Mouse (Mus musculus): Measurements from ENCODE around the gene Polr2f. TPM values are rescaled to one million over a fixed set of nuclear protein-coding genes. Genes with fewer than 3 reads are reported as not detected.
A peak's percentile ranks its signal among the peaks of the same experiment; 100 is the strongest.

The Polr2f gene
- polyA plus RNA-seq, 1 experiment: 20.3 TPM

DNA sequence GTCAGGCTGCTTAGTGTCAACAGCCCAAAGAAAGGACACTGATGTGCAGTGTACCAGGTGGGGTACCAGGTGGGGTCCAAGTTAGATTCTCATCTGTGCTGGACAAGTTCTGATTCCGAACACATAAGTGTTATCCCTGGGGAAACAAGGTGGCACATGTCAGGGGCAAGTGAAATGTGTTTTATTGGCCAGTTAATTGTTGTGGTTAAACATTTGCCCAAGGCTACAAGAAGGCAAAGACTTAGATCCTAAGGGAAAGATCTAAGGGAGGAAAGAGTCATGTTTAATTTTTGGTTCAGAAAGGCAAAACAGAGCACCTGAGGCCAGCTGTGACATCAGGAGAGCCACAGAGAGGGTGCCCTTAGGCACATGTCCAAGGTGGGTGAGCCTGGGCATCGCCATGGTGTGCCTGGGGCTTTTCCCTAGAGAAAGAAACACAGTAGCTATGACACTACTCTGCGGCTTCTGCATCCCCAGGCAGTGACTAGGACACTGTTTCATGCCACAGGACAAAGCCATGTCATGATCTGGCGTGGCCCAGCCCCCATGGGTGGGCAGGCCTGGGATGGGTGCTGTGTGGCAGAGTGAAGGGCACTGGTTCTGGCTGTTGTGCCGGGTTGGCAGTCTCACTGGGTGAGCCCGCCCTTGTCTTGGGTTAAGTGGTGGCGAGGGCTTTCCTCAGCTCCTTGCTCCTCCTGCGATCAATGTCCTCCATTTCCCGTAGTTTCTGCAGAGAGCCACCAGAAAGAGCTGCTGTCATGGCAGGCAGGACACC lies 6.1 kb upstream of the Polr2f start:
- no peak for DNase-seq (ENCODE audit: low read depth in 1 of 2, low spot score in 2 of 2)
- 91% methylated on average over 9 of the region's 9 CpGs for WGBS
- TF ChIP-seq POLR2A (IDR thresholded peaks at IDR 0.05; ENCODE audit: low read depth, low read length): no peak
- no peak for TF ChIP-seq CTCF (IDR thresholded peaks at IDR 0.05; ENCODE audit: extremely low read depth, insufficient read depth, insufficient read length, insufficient replicate concordance)

DNA sequence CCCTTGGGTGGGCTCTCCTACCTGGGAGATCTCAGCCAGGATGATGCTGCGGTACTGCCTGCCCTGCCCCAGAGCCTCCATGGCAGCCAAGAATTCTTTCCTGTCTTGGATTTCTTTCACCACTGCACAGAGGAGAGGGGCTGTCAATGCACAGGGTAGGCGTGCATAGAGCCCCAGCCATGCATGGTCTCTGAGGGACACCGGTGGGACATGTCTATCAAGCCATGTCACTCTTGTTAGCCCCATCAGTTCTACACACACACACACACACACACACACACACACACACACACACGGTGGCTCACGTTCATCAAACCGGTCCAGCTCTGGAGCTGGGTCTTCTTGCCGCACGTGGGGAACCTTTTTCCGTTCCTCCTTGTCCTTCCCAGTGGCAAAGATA lies 5.5 kb upstream of the Polr2f start:
- Histone ChIP-seq H3K27ac (ENCODE audit: insufficient read depth, low read length) (no peak overlapping the region), H3K4me1 (ENCODE audit: control insufficient read depth, insufficient read depth, insufficient read length) (no peaks in the 10 kb centered on the region), H3K4me3 (ENCODE audit: extremely low read depth, insufficient read depth, insufficient read length) (no peak overlapping the region), H3K36me3 (ENCODE audit: control insufficient read depth, insufficient read depth, low read length) (peaks cover 25% of the 10 kb centered on the region), H3K27me3 (ENCODE audit: control insufficient read depth, insufficient read depth, low read length) (no peaks in the 10 kb centered on the region)
- 81% methylated on average over 9 of the region's 9 CpGs for WGBS
- DNase-seq (ENCODE audit: low read depth in 1 of 2, low spot score in 2 of 2): no peak
- TF ChIP-seq CTCF (IDR thresholded peaks at IDR 0.05; ENCODE audit: extremely low read depth, insufficient read depth, insufficient read length, insufficient replicate concordance): no peak

More for the DNA sequence above, 6.1 kb upstream of the Polr2f start:
- H3K4me1 ChIP-seq (ENCODE audit: control insufficient read depth, insufficient read depth, insufficient read length): no peaks in the 10 kb centered on the region
- no peak overlapping the region for H3K27ac ChIP-seq (ENCODE audit: insufficient read depth, low read length)
- H3K4me3 ChIP-seq (ENCODE audit: extremely low read depth, insufficient read depth, insufficient read length): no peak overlapping the region
- H3K36me3 ChIP-seq (ENCODE audit: control insufficient read depth, insufficient read depth, low read length): peaks cover 29% of the 10 kb centered on the region
- no peaks in the 10 kb centered on the region for H3K27me3 ChIP-seq (ENCODE audit: control insufficient read depth, insufficient read depth, low read length)

DNA sequence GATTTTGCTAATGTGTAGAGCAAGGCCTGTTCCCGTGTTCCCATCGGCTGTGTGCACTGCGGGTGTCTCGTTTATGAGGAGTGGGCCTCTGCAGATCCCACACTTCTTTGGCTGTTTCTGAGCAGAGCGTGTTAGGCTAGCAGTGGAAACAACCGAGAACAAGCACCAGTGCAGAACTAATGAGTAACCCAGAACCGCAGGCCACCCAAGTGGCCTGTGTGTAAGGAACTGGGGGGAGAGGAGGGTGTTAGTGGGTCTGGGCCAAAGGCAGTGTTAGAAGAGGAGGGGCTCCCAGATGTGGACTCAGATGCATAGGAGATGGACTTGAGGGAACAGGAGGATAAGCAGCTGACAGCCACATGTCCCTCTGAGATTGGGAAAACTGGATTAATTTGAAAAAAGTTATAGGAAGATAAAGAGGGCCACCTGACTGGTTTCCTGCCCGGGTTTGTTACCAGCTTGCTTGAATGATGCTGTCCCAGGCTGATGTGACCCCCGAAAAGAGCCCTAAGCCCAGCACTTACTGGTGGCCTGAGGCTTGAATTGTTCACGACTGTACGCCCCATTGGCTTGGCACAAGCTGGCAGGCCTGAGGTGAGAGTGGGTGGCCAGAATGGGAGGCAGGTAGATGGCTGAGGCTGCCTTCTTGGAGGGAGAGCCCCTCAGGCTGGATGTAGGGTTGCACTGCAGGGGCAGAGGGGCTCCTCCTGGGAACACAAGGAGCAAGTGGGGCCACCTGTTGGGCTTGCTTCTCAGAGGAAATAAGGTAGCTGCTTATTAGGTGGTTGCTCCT lies 4.8 kb upstream of the Polr2f start:
- H3K27me3 ChIP-seq (ENCODE audit: control insufficient read depth, insufficient read depth, low read length): no peaks in the 10 kb centered on the region
- 78% methylated on average over 11 of the region's 11 CpGs for WGBS

GRCm38 (mm10) chr15:79139640-79140039 lies 1.2 kb upstream of the Polr2f start:
- Histone ChIP-seq H3K36me3 (ENCODE audit: control insufficient read depth, insufficient read depth, low read length) (peaks cover 2% of the 10 kb centered on the region; the same call in 1 of the 2 replicates), H3K4me1 (ENCODE audit: control insufficient read depth, insufficient read depth, insufficient read length) (no peaks in the 10 kb centered on the region), H3K27me3 (ENCODE audit: control insufficient read depth, insufficient read depth, low read length) (no peaks in the 10 kb centered on the region), H3K27ac (ENCODE audit: insufficient read depth, low read length) (no peak overlapping the region), H3K4me3 (ENCODE audit: extremely low read depth, insufficient read depth, insufficient read length) (no peak overlapping the region)
- TF ChIP-seq POLR2A (IDR thresholded peaks at IDR 0.05; ENCODE audit: low read depth, low read length) (no peak), CTCF (IDR thresholded peaks at IDR 0.05; ENCODE audit: extremely low read depth, insufficient read depth, insufficient read length, insufficient replicate concordance) (no peak; the same call in 1 of the 2 replicates)
- WGBS: 58% methylated on average over 10 of the region's 10 CpGs
- no peak for DNase-seq (ENCODE audit: low read depth in 1 of 2, low spot score in 2 of 2)

More for the DNA sequence above, 4.8 kb upstream of the Polr2f start:
- H3K4me1 ChIP-seq (ENCODE audit: control insufficient read depth, insufficient read depth, insufficient read length): no peaks in the 10 kb centered on the region
- no peak overlapping the region for H3K4me3 ChIP-seq (ENCODE audit: extremely low read depth, insufficient read depth, insufficient read length)
- H3K36me3 ChIP-seq (ENCODE audit: control insufficient read depth, insufficient read depth, low read length): peaks cover 20% of the 10 kb centered on the region
- no peak overlapping the region for H3K27ac ChIP-seq (ENCODE audit: insufficient read depth, low read length)
- DNase-seq (ENCODE audit: low read depth in 1 of 2, low spot score in 2 of 2): no peak
- TF ChIP-seq POLR2A (IDR thresholded peaks at IDR 0.05; ENCODE audit: low read depth, low read length) (no peak), CTCF (IDR thresholded peaks at IDR 0.05; ENCODE audit: extremely low read depth, insufficient read depth, insufficient read length, insufficient replicate concordance) (no peak)

DNA sequence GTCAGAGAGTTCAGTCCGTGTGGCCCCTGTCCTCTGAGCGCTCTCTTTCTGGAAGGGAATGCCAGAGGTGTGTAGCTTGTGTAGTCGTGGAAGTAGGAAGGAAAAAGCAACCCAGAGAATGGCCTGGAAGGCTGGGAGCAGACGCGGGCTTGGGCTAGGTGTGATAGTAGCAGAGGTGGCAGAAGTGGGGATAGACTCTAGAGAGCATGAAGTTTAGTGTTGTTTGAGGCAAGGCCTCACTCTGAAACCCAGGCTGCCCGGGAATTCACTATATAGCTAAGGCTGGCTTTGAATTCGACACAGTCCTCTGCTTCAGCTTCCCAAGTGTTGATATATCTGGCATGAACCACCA lies 733 bp downstream of the Polr2f start:
- WGBS: under 1% methylated on average over 7 of the region's 7 CpGs
- Histone ChIP-seq H3K36me3 (ENCODE audit: control insufficient read depth, insufficient read depth, low read length) (peaks cover 10% of the 10 kb centered on the region), H3K4me3 (ENCODE audit: extremely low read depth, insufficient read depth, insufficient read length) (peak overlapping the region; percentile 97), H3K27ac (ENCODE audit: insufficient read depth, low read length) (no peak overlapping the region), H3K4me1 (ENCODE audit: control insufficient read depth, insufficient read depth, insufficient read length) (no peaks in the 10 kb centered on the region), H3K27me3 (ENCODE audit: control insufficient read depth, insufficient read depth, low read length) (no peaks in the 10 kb centered on the region)
- no peak for DNase-seq (ENCODE audit: low read depth in 1 of 2, low spot score in 2 of 2)
- TF ChIP-seq POLR2A (IDR thresholded peaks at IDR 0.05; ENCODE audit: low read depth, low read length) (no peak), CTCF (IDR thresholded peaks at IDR 0.05; ENCODE audit: extremely low read depth, insufficient read depth, insufficient read length, insufficient replicate concordance) (no peak)

GRCm38 (mm10) chr15:79143316-79143715 lies 2.5 kb downstream of the Polr2f start:
- Histone ChIP-seq H3K4me3 (ENCODE audit: extremely low read depth, insufficient read depth, insufficient read length) (no peak overlapping the region), H3K4me1 (ENCODE audit: control insufficient read depth, insufficient read depth, insufficient read length) (no peaks in the 10 kb centered on the region), H3K36me3 (ENCODE audit: control insufficient read depth, insufficient read depth, low read length) (peaks cover 18% of the 10 kb centered on the region), H3K27ac (ENCODE audit: insufficient read depth, low read length) (no peak overlapping the region), H3K27me3 (ENCODE audit: control insufficient read depth, insufficient read depth, low read length) (no peaks in the 10 kb centered on the region)
- TF ChIP-seq CTCF (IDR thresholded peaks at IDR 0.05; ENCODE audit: extremely low read depth, insufficient read depth, insufficient read length, insufficient replicate concordance) (no peak), POLR2A (IDR thresholded peaks at IDR 0.05; ENCODE audit: low read depth, low read length) (no peak)
- DNase-seq (ENCODE audit: low read depth in 1 of 2, low spot score in 2 of 2): no peak
- 86% methylated on average over 12 of the region's 12 CpGs for WGBS

All from spleen, adult 2 months (tissue).